Mouse (Mus musculus): ENCODE measurements around the gene Colgalt1.
A peak's percentile ranks its signal among the peaks of the same experiment; 100 is the strongest.

Colgalt1 gene

GRCm38 (mm10) chr8:71627265-71628099 is 16.7 kb downstream of the Colgalt1 start:
- DNase-seq (ENCODE audit: low read depth in 2 of 2, low spot score in 2 of 2) = no peak

- no peak for DNase-seq (ENCODE audit: low read depth in 2 of 2, low spot score in 2 of 2)
Observed at GRCm38 (mm10) chr8:71628396-71629095, 17.7 kb downstream of the Colgalt1 start.

GRCm38 (mm10) chr8:71629096-71629697 is 18.4 kb downstream of the Colgalt1 start:
- DNase-seq (ENCODE audit: low read depth in 2 of 2, low spot score in 2 of 2) = peak; percentile 79 to 85

GRCm38 (mm10) chr8:71629781-71630212 is 19.0 kb downstream of the Colgalt1 start:
- DNase-seq (ENCODE audit: low read depth in 2 of 2, low spot score in 2 of 2) = no peak

- no peak for DNase-seq (ENCODE audit: low read depth in 2 of 2, low spot score in 2 of 2)
Observed at GRCm38 (mm10) chr8:71630761-71631160, 20.0 kb downstream of the Colgalt1 start.

- DNase-seq (ENCODE audit: low read depth in 2 of 2, low spot score in 2 of 2) = no peak
Observed at GRCm38 (mm10) chr8:71631897-71632296, 21.1 kb downstream of the Colgalt1 start.

GRCm38 (mm10) chr8:71633164-71633563 is 22.4 kb downstream of the Colgalt1 start:
- peak; percentile 63 to 65 for DNase-seq (ENCODE audit: low read depth in 2 of 2, low spot score in 2 of 2)

GRCm38 (mm10) chr8:71633981-71634667 is 23.3 kb downstream of the Colgalt1 start:
- DNase-seq (ENCODE audit: low read depth in 2 of 2, low spot score in 2 of 2) = peak; percentile 29 to 54

- no peak for DNase-seq (ENCODE audit: low read depth in 2 of 2, low spot score in 2 of 2)
Observed at GRCm38 (mm10) chr8:71637149-71638095, 26.6 kb downstream of the Colgalt1 start.

GRCm38 (mm10) chr8:71638321-71638720 is 27.5 kb downstream of the Colgalt1 start:
- DNase-seq (ENCODE audit: low read depth in 2 of 2, low spot score in 2 of 2) = no peak

- no peak for DNase-seq (ENCODE audit: low read depth in 2 of 2, low spot score in 2 of 2)
Observed at GRCm38 (mm10) chr8:71639318-71639717, 28.5 kb downstream of the Colgalt1 start.

- DNase-seq (ENCODE audit: low read depth in 2 of 2, low spot score in 2 of 2) = no peak
Observed at GRCm38 (mm10) chr8:71645510-71645909, 34.7 kb downstream of the Colgalt1 start.

GRCm38 (mm10) chr8:71654600-71654999 is 43.8 kb downstream of the Colgalt1 start:
- DNase-seq (ENCODE audit: low read depth in 2 of 2, low spot score in 2 of 2) = no peak

GRCm38 (mm10) chr8:71657816-71658215 is 47.0 kb downstream of the Colgalt1 start:
- DNase-seq (ENCODE audit: low read depth in 2 of 2, low spot score in 2 of 2) = no peak

- no peak for DNase-seq (ENCODE audit: low read depth in 2 of 2, low spot score in 2 of 2)
Observed at GRCm38 (mm10) chr8:71658515-71659049, 47.8 kb downstream of the Colgalt1 start.

GRCm38 (mm10) chr8:71659751-71660150 is 49.0 kb downstream of the Colgalt1 start:
- DNase-seq (ENCODE audit: low read depth in 2 of 2, low spot score in 2 of 2) = no peak

- DNase-seq (ENCODE audit: low read depth in 2 of 2, low spot score in 2 of 2) = peak; percentile 73 to 82
Observed at GRCm38 (mm10) chr8:71660325-71661120, 49.7 kb downstream of the Colgalt1 start.

GRCm38 (mm10) chr8:71665331-71666130 is 54.7 kb downstream of the Colgalt1 start:
- DNase-seq (ENCODE audit: low read depth in 2 of 2, low spot score in 2 of 2) = peak in 1 of 2 experiments; percentile 59

All from CD8-positive naive resting alpha-beta T cell, adult 2 months (primary cell).